Mouse (Mus musculus) ES-E14 (cell line): ENCODE data around the gene 1700030K09Rik.

Experiments used
- CHD2 ChIP-seq: IDR thresholded peaks from 2 replicates; pipeline ENCODE4 v1.6.1; 2014; ENCODE audit warnings: mild to moderate bottlenecking, low read depth, low read length, inconsistent platforms
- HCFC1 ChIP-seq: IDR thresholded peaks from 2 replicates; pipeline ENCODE4 v1.6.1; 2012; ENCODE audit warnings: low read length, inconsistent platforms, borderline replicate concordance; ENCODE audit not compliant: insufficient read depth
- MAFK ChIP-seq: IDR thresholded peaks from 2 replicates; pipeline ENCODE4 v1.6.1; 2014; ENCODE audit warnings: mild to moderate bottlenecking, low read depth, low read length, inconsistent platforms; ENCODE audit not compliant: insufficient read depth
- ZC3H11A ChIP-seq: IDR thresholded peaks from 2 replicates; pipeline ENCODE4 v1.6.1; 2012; ENCODE audit warnings: low read depth, mild to moderate bottlenecking, inconsistent platforms, low read length, borderline replicate concordance
- ZNF384 ChIP-seq: IDR thresholded peaks from 2 replicates; pipeline ENCODE4 v1.6.1; 2012; ENCODE audit warnings: low read depth, low read length, inconsistent platforms

GRCm38 (mm10) chr8:72429676-72430075, 14.0 kb upstream of the 1700030K09Rik start:
- no peak for TF ChIP-seq CHD2
- no peak for TF ChIP-seq HCFC1
- TF ChIP-seq ZC3H11A, result no peak
- TF ChIP-seq MAFK, result no peak
- no peak for TF ChIP-seq ZNF384
